Mouse (Mus musculus) left cerebral cortex, postnatal 4 days (tissue): ENCODE results near the gene Gm3618. TPM values are rescaled to one million over a fixed set of nuclear protein-coding genes. Genes with fewer than 3 reads are reported as not detected.
"Not testable (repeated sequence)": the region's sequence is repeated elsewhere in the genome, so short reads cannot be mapped to it uniquely, and the experiment has no call there.

ENCODE experiments used
- DNase-seq: peaks from one replicate; pipeline ENCODE4 v3.0.0-alpha.2; 2022
- intact Hi-C: fragments of 180-260 bp; cut with DNase I; formaldehyde crosslinking; loops from one replicate; pipeline ENCODE4 v1.15.1; 2025
- total RNA-seq, 2 experiments: library from RNA; stranded (reverse); gene quantifications; 2 replicates each; pipeline ENCODE4 v1.2.3; 2021

Gene Gm3618
- total RNA-seq: not detected

- intact Hi-C loops, DNase-seq: not testable (repeated sequence)
Measured at GRCm38 (mm10) chr14:6343578-6343977, at the start of gene Gm3618. Gene Gm3618 (minus strand): TSS chr14:6343678.

- intact Hi-C loops, DNase-seq: not testable (repeated sequence)
Measured at GRCm38 (mm10) chr14:6390219-6390618, 46.7 kb upstream of the Gm3618 start, which contains the start of gene Gm16440. Gene Gm16440 (minus strand): TSS chr14:6390319.

- intact Hi-C loops, DNase-seq: not testable (repeated sequence)
Measured at GRCm38 (mm10) chr14:6304743-6305142, 38.7 kb downstream of the Gm3618 start, which contains the start of gene Gm21103. Gene Gm21103 (minus strand): TSS chr14:6304843.

GRCm38 (mm10) chr14:6286931-6287715 lies 56.4 kb downstream of the Gm3618 start, which contains the start of gene Gm3411:
Gene Gm3411 (minus strand): TSS chr14:6287250.
- intact Hi-C loops: not testable (repeated sequence)
- peak; percentile 38 for DNase-seq

Other genes with a start within 250 kb of the Gm3618 start
- gene Gm8206, start 249.7 kb downstream of the Gm3618 start, total RNA-seq: 1 to 10 TPM; 1.5 to 1.7 TPM
- gene Gm3468, start 235.0 kb downstream of the Gm3618 start, total RNA-seq: 1 to 10 TPM; 5.1 to 5.6 TPM
- gene Gm3476, start 217.9 kb downstream of the Gm3618 start, total RNA-seq: not detected
- 1 to 10 TPM; 2.6 to 3.1 TPM for gene Gm21560, start 124.4 kb downstream of the Gm3618 start, total RNA-seq
- gene Gm3411, start 56.4 kb downstream of the Gm3618 start, total RNA-seq: 10 to 100 TPM; 12.4 to 14.6 TPM
- not detected for gene Gm21103, start 38.8 kb downstream of the Gm3618 start, total RNA-seq
- gene Gm16440, start 46.6 kb upstream of the Gm3618 start, total RNA-seq: under 1 TPM in 1 of 2 experiments, not detected in 1; 0.54 TPM
- gene Gm3591, start 68.8 kb upstream of the Gm3618 start, total RNA-seq: 10 to 100 TPM in 1 of 2 experiments, 1 to 10 TPM in 1; 9.3 to 13.5 TPM
- gene Gm3594, start 100.9 kb upstream of the Gm3618 start, total RNA-seq: not detected
- gene Gm8356, start 193.6 kb upstream of the Gm3618 start, total RNA-seq: not detected
- 1 to 10 TPM in 1 of 2 experiments, not detected in 1; 1.6 TPM for gene Gm3629, start 246.9 kb upstream of the Gm3618 start, total RNA-seq